Mouse (Mus musculus) telencephalon, adult 2 months (tissue): ENCODE data around the gene Fam78b.

ENCODE experiments used
- DNase-seq: peaks from one replicate; pipeline ENCODE4 v3.0.0-alpha.2; 2011; ENCODE audit warnings: low read depth, low spot score

Fam78b gene

DNA sequence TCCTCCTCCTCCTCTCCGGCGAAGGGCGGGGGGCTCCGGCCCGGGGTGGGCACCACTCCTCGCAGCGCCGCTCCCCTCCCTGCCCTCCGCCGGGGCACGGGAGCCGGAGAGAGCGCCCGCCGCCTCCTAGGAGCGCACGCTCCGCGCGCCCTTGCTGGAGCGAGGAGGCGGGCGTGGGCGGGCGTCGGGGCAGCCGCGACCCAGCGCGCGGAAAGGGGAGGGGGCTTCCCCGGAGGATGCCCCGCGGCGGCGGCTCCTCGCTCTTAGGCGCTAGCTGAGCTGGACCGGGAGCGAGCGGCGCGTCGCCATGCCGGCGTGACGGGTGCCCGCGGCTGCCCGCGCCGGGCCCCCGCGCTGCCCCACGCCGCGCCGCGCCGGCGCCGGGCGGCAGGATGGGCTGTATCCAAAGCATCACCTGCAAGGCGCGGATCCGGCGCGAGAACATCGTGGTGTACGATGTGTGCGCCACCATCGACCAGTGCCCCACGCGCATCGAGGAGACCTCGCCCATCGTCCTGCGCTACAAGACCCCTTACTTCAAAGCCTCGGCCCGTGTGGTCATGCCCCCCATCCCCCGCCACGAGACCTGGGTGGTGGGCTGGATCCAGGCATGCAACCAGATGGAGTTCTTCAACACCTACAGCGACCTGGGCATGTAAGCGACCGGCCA, at the start of gene Fam78b:
Gene Fam78b, plus strand, starts transcription at position 244 of the 670 bp plus-strand sequence.
- no peak for DNase-seq

DNA sequence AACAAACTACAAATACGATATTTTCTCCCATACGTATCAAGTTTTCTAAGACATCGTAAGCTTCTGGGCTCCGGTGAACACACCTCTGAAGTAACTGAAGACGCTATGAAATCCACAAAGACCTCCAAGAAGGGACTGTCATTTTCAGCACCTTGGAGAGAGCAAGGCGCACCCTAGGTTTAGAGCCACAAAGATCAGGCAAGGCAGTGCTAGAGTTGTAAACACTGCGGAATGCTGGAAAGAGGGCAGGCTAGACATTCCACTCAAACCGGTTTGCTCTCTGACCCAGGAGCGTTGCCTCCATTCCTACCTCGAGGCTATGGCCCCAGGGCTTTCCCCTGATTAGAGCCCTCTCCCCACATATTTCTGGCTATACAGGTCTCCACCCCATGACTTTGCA, 36.7 kb upstream of the Fam78b start:
- DNase-seq, result no peak

DNA sequence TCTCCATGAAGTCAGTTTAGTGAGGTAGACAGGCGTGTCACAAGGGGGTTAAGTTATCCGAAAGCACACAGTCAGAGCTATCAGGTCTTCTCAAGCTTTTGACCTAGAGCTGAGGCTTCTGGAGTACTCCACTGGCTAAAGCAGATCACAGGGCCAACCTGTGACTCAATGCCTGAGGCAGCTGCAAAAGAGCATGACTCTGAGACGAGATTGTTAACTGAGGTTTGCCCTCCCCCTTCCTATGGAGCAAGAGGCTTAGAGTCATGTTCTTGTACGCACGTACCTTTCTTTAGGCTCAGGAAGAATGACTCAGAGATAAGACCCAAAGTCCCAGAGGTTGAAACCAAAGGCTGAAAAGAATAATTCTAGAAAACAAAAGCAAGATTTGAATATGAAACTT, 32.9 kb upstream of the Fam78b start:
- DNase-seq, result no peak

DNA sequence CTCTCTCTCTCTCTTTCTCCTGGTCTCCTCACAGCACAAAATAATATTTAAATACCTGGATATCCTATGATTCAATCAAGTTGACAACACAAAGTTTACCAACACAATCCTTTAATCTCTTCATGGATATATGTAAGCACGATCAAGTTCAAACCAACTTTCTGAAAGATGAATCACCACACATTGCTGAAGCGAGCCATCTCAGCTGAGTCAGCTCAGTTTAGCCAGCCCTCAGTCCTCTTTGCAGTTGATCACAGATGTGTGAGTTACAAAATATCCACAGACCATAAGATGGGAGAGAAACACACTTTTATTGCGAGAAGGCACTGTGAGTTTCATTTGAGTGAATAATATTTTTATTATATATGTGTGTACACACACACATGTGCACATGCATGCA, 27.5 kb upstream of the Fam78b start:
- DNase-seq, result no peak

DNA sequence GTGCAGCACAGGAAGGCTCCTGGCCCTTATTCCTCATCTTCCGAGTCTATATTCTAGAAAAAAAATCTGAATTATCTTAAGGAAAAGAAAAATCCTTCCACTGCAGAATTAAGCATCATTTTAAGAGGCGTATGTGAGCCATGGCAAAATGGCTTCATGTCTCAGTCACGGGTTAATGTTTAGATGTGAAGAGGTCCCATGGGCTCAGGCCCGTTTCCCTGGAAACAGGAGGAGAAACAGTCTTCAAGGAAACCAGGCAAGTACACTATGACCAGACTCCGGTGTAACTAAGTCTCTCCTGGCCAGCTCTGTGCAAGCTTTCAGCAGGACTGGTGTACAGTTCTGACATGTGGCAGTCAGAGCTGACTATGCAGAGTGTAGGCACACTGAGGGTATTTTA, 22.6 kb upstream of the Fam78b start:
- no peak for DNase-seq

DNA sequence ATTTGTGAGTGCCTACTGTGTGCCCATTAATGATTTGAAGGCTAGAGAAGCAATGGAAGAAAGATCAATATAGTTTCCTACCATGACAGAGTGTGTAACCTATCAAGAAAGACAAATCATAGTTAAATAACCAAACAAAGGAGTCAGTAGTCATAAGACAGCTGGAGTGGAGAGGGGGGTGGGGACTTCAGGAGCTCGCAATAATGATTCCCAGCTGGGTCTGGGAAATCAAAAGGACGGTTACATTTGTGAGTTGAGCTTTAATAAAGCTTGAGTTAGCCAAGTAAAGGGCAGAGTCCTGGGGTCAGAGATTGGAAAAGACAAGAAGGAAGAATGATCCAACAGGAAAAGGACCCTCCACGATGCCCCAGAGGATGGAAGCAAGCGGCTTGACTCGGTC, 7.0 kb upstream of the Fam78b start:
- DNase-seq, result no peak

DNA sequence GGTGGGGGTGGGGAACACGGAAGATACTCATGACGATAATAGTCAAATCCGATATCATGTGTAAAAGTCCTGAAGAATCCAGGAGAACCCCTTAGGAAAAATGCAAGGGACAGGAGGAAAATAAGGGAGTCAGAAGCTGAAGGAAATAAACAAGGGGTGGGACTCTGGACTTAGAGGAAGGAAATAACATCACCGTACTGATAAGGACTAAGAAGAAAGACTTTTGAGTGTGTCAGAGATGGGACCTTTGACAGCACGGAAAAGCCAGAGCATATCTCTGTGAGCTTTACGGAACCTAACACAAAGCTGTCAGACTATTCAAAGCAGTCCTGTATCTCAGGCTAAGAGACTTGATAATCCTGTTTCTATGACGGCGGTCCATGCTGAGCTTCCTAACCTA, 5.0 kb upstream of the Fam78b start:
- no peak for DNase-seq

DNA sequence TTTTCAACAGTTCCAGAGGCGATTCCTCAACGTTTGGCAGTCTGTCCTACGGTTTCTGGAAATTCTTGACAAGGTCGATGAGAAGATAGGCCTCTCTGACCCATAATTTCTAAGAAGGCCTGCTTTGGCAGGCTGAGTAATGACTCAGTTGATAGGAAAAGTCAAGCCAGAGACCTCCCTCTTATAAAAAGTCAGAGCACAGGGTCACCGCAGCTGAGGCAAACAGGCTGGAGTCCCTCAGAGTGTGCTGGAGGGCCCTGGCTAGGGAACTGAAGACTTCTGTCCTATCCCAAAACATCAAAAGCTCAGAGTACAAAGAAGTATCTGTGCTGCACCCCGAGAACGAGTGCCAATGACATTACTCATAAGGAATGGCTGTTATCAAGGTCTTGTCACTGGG, 4.4 kb upstream of the Fam78b start:
- DNase-seq, result no peak

DNA sequence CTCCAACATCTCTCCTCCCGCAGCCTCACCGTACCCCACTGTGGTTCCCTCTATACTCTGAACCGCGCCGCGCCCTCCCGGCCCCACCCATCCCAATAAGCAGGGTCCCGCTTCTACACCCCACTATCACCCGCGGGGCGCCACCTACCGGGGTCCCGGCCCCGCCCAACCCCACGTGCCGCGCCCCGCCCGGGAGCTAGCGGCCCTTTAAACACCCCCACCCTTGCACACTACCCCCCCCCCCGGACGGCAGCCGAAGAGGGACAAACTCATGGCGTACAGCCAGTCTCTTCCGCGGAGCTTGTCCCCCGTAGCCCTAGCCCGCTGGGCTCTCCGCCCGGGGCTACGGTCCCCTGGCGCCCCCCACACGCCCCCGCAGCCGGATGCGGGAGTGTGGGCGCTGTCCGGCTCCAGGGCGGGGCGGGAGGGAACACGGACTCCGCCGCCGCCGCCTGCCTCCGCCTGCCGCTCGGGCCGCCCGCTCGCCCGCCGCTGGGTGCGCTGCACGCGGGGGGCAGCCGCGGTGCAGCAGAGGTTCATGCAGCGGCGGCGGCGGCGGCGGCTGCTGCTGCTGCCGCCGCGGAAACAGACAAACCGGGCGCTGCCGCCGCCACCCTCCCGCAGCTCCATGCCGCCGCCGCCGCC, 566 bp upstream of the Fam78b start:
- no peak for DNase-seq

DNA sequence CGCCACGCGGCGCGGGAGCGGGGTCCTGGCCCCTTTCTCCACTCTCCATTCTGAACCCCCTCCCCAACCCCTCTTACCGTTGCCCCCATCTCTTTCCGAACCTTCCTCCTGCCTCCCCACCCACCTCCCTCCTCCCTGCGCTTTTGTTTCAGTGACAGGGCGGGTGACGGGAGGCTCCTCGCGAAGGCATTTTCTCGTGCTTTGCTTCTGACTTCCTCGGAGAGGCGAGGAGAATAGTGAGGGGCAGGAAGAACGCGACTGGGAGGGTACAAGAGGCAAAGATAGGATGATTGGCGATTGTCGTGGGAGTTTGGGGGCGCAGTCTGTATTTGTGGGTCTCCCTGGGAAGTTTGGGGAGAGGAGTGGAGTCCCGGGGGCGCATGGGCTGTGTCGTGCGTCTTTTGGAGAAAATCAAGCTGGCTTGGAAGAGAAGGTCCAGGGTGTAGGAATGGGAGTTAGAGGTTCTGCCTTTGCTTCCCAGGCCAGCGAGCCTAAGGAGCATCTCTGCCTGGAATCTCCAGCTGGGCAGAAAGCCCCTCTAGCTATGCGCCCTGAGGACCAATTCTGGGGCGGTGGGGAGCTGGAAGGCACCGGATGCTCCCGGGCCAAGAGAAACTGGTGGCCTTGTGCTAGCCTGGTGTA, 748 bp downstream of the Fam78b start:
- no peak for DNase-seq

DNA sequence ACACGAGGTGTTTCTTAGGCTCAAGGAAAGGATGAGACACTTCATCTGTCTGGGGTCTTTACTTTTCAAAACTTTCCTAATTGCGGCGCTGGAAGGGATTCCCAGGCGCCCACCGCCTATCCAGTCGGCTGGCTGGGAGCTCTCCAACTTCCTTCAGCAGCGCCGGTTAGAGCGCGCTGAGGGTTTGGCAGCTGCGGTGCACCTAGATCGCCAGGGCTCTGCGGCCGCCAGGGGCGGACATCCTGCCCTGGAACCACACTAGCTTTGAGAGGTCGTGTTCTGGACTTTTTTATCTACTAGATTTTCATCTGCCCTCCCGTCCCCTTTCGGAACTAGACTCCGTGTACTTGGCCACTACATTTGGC, 1.3 kb downstream of the Fam78b start:
- no peak for DNase-seq

DNA sequence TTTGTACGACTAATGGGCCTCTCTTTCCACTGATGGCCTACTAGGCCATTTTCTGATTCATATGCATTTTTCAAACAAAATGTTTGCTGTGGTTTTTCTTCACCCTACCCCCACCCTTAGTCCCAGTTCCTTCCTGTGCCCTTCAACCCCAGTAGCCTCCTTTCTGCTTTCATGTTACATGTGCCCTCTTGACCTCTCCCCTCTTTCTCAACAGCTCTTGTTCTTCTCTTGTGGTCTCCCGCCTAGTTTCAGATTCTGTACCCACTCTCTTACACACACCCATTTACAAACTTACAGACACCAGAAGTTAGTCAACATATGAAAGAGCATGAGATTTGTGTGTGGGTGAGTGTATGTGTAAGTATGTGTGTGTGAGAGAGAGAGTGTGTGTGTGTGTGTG, 3.4 kb downstream of the Fam78b start:
- no peak for DNase-seq

DNA sequence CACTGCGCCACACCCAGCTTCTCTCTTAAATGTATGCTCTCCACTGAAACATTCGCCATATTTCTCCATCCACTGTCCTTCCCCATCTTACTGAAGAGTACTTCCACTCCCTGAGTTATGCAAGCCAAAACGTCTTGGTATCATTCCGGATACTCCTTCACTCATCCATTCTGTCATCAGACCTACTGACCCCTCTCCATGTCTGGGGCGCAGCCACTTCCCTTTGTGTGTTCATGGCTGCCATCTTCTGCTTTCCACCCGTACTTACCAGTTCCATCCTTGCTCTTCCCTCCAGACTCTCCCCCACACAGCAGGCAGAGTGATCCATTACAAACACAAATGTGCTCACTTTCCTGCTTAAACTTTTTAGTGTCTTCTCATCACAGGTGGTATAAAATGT, 6.1 kb downstream of the Fam78b start:
- DNase-seq, result no peak

DNA sequence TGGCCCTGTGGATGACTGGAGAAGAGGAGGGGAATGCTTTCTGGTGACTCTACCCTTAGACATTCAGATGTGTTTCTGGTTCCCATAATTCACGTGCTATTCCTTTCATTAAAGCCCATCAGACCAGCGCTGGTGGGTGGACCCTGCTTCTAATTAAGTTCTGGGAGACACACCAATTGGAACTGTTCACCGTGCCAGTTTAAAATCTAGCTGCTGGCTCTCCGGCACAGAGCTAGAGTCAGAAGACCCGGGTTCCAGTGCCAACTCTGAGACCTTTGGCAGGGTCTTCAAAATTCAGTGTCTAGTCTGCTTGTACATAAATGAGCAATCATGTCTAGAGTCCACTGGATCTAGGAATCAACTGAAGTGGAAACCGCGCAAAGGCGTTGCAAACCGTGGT, 9.0 kb downstream of the Fam78b start:
- no peak for DNase-seq

DNA sequence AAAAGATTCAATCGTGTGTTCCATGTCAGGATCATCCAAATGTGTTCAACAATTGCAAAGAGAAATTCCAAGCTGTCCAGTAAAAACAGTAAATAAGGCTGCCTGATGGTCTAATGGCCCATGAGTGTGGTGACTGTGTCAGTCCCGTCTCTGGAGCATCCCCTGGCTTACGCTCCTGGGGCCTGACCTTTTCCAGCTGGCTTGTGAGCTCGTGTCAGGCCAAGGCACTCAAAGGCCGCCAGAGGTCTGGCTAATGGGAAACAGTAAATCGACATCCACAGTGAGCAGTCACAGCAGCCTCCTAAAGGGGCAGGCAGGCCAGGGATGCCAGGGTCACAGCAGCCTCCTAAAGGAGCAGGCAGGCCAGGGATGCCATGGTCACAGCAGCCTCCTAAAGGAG, 10.1 kb downstream of the Fam78b start:
- no peak for DNase-seq

DNA sequence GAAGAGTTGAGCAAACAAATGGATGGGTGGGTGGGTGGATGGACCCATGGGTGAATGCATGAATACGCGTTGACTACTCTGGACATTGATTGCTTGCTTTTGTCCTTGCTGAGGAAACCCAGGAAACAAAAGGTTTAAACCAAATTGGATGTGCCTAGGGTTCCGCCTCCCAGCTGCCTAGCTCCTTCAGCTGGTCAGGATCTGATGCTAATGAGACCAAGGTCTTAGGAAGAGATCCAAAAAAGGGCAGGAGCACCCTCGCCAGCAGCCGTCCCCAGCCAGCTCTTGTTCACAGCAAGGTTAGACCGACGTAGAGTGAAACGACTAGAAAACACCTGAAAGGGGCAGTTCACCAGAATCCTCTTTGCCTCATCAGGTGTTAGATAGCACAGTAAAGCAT, 11.4 kb downstream of the Fam78b start:
- DNase-seq, result no peak

DNA sequence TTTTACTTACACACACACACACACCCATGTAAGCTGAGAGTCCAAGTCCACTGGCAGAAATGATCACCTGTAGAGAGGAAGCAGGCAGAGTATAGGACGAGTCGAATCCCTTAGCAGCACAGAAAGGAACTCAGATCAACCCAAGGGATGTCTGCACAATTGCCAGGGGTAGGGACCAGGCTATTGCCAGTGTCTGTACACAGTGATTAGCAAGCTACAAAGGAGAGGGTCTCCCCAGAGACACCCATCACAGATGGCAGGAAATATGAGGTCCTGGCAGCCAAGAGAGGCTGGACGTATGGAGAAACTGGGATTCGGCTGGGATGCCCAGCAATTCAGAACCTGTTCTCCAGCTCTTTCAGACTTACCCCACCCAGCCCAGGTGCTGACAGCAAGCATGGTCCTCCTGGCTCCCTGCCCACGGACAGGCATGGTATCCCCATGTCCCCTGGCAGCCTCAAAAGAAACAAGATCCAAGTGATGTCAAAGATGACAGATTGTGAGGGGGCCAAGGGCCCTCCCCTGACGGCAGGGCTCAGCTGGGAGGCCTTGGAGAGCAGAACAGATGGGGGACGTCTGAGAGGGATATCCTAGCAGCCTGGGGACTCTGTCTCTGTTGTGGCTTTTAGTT, 12.1 kb downstream of the Fam78b start:
- DNase-seq, result no peak

DNA sequence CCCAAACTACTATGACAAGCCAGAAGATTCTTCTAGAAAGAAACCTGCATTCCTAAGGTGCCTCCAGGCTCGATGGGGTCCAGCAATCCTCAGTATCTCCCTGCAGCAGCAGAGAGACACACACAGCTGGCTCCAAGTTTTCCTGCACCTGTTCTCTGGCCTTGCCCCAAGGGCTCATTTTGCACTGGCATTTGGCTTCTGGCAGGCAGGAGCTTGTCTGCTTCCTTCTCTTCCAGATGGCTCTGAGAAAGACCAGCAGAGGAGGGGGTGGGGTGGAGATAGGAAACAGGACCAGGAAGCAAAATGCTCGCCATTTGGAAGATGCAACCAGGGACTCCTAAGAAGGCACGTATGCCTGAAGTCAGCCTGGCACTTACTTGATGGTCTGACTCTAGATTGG, 15.1 kb downstream of the Fam78b start:
- DNase-seq, result no peak

DNA sequence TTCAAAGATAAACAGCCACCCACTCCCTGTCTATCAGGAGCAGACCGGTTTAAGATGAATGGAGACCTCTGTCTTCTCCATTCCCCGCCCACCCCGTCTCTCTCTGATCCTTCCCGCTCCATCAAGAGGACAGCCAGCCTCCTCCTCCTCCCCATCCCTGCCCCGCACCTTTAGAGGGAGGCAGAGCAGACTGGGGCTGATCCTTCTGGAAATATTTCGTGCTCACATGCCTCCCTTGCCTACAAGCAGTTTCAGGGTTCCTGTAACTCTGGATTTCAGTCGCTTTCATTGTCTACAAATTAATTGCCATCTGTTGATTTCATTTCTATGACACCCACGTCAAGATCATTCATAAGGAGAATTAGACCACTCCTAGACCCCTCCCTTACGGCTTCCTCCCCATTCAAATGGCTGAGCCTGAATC, 20.8 kb downstream of the Fam78b start:
- DNase-seq, result no peak

DNA sequence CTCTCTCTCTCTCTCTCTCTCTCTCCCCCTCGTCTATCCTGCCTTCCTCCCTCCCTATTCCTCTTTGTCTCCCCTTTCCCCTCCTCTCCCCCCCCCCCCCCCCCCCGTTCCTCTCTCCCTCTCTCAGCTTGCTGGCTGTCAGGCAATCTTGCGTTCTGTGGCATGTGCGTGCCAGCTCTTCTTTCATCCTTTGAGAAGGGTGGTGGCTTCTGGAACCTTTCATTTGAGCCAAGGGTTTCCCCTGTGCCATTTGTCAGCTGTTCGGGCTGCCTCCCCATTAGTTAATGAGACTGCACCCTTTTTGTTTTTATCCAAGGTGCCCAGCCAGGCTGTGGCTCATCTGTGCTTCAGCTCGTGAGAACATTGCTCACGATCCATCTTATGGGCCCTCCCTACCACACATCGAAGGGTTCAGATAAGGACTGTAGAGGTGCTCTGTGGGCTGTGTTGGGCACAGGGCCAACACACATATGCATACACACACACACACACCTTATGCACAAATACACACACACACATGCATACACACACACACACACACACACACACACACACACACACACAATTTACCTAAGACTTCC, 21.4 kb downstream of the Fam78b start:
- no peak for DNase-seq

DNA sequence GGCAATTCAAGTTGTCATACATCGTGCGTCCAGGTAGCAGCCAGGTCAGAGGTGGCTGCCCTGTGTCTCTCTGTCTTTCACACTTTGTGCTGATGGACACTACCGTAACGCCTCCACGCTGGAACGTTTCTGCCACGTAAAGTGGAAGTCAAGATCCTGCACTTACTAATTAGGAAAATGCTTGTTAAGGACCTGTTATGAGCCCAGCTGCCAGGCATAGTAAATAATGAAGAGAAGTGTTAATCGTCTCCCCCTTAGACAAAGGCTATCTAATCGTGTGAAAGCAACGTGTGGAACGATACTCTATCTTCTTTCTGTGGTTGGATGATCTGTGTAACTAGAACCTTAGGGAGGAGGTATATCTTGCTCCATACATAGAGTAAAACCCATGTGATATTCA, 22.6 kb downstream of the Fam78b start:
- no peak for DNase-seq

DNA sequence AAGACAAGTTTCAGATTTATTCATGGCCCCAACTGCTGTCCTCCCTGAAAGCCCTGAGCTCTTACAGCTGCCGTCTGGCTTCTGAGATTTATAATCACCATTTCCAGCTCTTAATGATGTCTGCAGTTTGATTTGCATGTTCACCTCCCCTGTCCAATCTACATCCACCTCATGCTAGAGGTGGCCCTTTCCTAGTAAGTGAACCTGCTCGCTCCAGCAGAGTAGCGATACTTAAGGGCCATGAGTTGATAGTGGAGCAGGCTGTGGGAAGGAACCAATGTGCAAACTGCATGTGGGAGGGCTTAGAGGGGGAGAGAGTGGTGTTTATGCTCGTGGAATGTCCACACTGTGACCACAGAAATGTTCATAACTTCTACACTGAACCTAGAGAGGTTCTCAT, 23.7 kb downstream of the Fam78b start:
- DNase-seq, result no peak
